Mouse (Mus musculus) retina, embryonic 14.5 days (tissue): ENCODE measurements around the gene Syngap1.

Experiments used
- DNase-seq: peaks from one replicate; pipeline ENCODE4 v3.0.0-alpha.2; 2015; ENCODE audit warnings: low spot score

The Syngap1 gene

GRCm38 (mm10) chr17:26995562-26995961 is 54.5 kb downstream of the Syngap1 start:
- DNase-seq = no peak

- DNase-seq = no peak
Measured at GRCm38 (mm10) chr17:26997661-26998060, 56.6 kb downstream of the Syngap1 start.

- no peak for DNase-seq
Measured at GRCm38 (mm10) chr17:26998283-26998682, 57.2 kb downstream of the Syngap1 start.

- no peak for DNase-seq
Measured at GRCm38 (mm10) chr17:26999996-27000395, 58.9 kb downstream of the Syngap1 start.

GRCm38 (mm10) chr17:27001151-27001550 is 60.1 kb downstream of the Syngap1 start:
- DNase-seq = no peak

- DNase-seq = peak; percentile 29
Measured at GRCm38 (mm10) chr17:27001889-27002288, 60.8 kb downstream of the Syngap1 start.

GRCm38 (mm10) chr17:27004431-27004830 is 63.4 kb downstream of the Syngap1 start:
- DNase-seq = peak; percentile 60

- no peak for DNase-seq
Measured at GRCm38 (mm10) chr17:27004903-27005485, 63.9 kb downstream of the Syngap1 start.

GRCm38 (mm10) chr17:27005644-27006043 is 64.6 kb downstream of the Syngap1 start:
- DNase-seq = no peak

- DNase-seq = no peak
Measured at GRCm38 (mm10) chr17:27008277-27008676, 67.2 kb downstream of the Syngap1 start.

- DNase-seq = no peak
Measured at GRCm38 (mm10) chr17:27011167-27011566, 70.1 kb downstream of the Syngap1 start.

GRCm38 (mm10) chr17:27011998-27012672 is 71.1 kb downstream of the Syngap1 start:
- DNase-seq = no peak

- DNase-seq = no peak
Measured at GRCm38 (mm10) chr17:27012909-27013308, 71.9 kb downstream of the Syngap1 start.

- DNase-seq = peak; percentile 91
Measured at GRCm38 (mm10) chr17:27017564-27018499, 76.8 kb downstream of the Syngap1 start.

- DNase-seq = no peak
Measured at GRCm38 (mm10) chr17:27018555-27019196, 77.6 kb downstream of the Syngap1 start.

- no peak for DNase-seq
Measured at GRCm38 (mm10) chr17:27021076-27021475, 80.0 kb downstream of the Syngap1 start.

GRCm38 (mm10) chr17:27021736-27022135 is 80.7 kb downstream of the Syngap1 start:
- DNase-seq = no peak
